Mouse (Mus musculus): ENCODE results near the gene Il34. TPM values are rescaled to one million over a fixed set of nuclear protein-coding genes. Genes with fewer than 3 reads are reported as not detected.

The Il34 gene
- polyA plus RNA-seq, 1 experiment from 2014 or later = 0.44 TPM

GRCm38 (mm10) chr8:110828511-110828910 lies 22.8 kb upstream of the Il34 start:
- Histone ChIP-seq H3K27me3 (no peaks in the 10 kb centered on the region), H3K4me2 (no peak overlapping the region), H3K4me3 (replicated peaks) (no peak overlapping the region), H3K4me1 (replicated peaks) (no peaks in the 10 kb centered on the region), H3K36me3 (peaks cover 98% of the 10 kb centered on the region), H3K9me3 (no peaks in the 10 kb centered on the region), H3K27ac (no peak overlapping the region), H3K9ac (replicated peaks) (no peak overlapping the region)
- no peak for ATAC-seq (ENCODE audit: insufficient number of reproducible peaks, insufficient read depth, low FRiP score, low TSS enrichment, low read depth)
- 83% methylated on average over 3 of the region's 3 CpGs for WGBS

DNA sequence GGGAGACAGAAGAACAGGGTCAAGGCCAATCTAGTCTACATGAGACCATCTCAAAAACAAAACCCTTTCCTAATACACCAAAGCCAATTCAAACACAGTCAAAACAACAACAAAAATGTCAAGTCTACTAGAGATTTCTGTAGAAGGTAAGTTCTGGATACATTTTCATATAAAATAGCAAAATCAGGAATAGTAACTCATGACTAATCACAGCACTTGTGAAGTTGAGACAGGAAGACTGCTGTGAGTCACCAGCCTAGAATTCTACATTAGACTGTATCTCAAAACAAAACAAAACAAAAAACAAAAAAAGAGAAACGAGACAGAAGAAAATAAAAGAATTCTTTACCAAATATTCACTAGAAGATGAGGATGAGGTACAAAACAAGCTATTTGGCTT lies 19.1 kb upstream of the Il34 start:
- Histone ChIP-seq H3K27ac (no peak overlapping the region), H3K9ac (replicated peaks) (no peak overlapping the region), H3K4me2 (no peak overlapping the region), H3K9me3 (no peaks in the 10 kb centered on the region), H3K27me3 (no peaks in the 10 kb centered on the region), H3K4me3 (replicated peaks) (no peak overlapping the region), H3K36me3 (peaks cover 99% of the 10 kb centered on the region), H3K4me1 (replicated peaks) (no peaks in the 10 kb centered on the region)
- WGBS = 93% methylated on average over 1 of the region's 1 CpGs
- no peak for ATAC-seq (ENCODE audit: insufficient number of reproducible peaks, insufficient read depth, low FRiP score, low TSS enrichment, low read depth)

DNA sequence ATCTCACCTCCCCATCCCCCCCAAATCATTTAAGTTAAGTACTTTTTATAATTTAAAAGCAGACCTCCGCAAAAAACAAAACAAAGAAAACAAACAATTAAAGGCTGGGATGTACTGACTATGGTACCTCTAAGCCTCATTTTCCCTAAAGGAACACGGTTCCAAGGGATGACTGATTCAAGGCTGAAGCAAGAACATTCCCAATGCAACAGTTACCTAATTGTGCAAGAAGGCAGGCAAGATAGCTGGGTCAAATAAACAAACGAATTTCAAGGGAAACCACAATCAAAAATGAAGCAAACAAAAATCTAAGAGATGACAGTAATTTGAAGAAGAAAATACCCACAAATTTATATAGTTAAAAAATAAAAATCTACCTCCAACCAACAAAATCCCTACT lies 16.2 kb upstream of the Il34 start:
- Histone ChIP-seq H3K36me3 (peaks cover 99% of the 10 kb centered on the region), H3K4me2 (no peak overlapping the region), H3K27ac (no peak overlapping the region), H3K4me3 (replicated peaks) (no peak overlapping the region), H3K9ac (replicated peaks) (no peak overlapping the region), H3K27me3 (no peaks in the 10 kb centered on the region), H3K4me1 (replicated peaks) (no peaks in the 10 kb centered on the region), H3K9me3 (no peaks in the 10 kb centered on the region)
- no peak for ATAC-seq (ENCODE audit: insufficient number of reproducible peaks, insufficient read depth, low FRiP score, low TSS enrichment, low read depth)
- 84% methylated on average over 3 of the region's 3 CpGs for WGBS

DNA sequence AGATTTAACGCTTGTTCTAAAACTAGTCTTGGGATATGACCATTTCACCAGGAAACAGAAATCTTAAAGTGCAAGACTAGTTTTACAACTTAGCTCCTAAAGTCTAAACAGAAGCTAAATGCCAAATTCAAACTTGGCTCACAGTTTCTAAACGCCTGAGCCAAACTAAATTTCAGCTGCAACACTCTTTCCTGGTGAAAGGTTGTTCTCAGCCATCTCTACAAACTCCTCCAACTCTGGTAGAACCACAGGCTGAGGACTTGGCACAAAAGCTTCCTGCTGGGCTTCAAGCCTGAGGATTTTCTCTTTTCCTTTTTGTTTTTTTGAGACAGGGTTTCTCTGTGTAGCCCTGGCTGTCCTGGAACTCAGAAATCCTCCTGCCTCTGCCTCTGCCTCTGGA lies 14.5 kb upstream of the Il34 start:
- WGBS = 85% methylated on average over 2 of the region's 2 CpGs
- Histone ChIP-seq H3K4me2 (no peak overlapping the region), H3K27me3 (no peaks in the 10 kb centered on the region), H3K27ac (no peak overlapping the region), H3K4me3 (replicated peaks) (no peak overlapping the region), H3K4me1 (replicated peaks) (no peaks in the 10 kb centered on the region), H3K36me3 (peaks cover 99% of the 10 kb centered on the region), H3K9me3 (no peaks in the 10 kb centered on the region), H3K9ac (replicated peaks) (no peak overlapping the region)
- ATAC-seq (ENCODE audit: insufficient number of reproducible peaks, insufficient read depth, low FRiP score, low TSS enrichment, low read depth) = no peak

GRCm38 (mm10) chr8:110818593-110818992 lies 12.9 kb upstream of the Il34 start:
- H3K9ac ChIP-seq (replicated peaks) = no peak overlapping the region
- no peak overlapping the region for H3K27ac ChIP-seq
- 89% methylated on average over 3 of the region's 3 CpGs for WGBS
- ATAC-seq (ENCODE audit: insufficient number of reproducible peaks, insufficient read depth, low FRiP score, low TSS enrichment, low read depth) = no peak
- H3K4me2 ChIP-seq = no peak overlapping the region
- H3K4me3 ChIP-seq (replicated peaks) = no peak overlapping the region
- no peaks in the 10 kb centered on the region for H3K27me3 ChIP-seq
- no peaks in the 10 kb centered on the region for H3K4me1 ChIP-seq (replicated peaks)
- H3K9me3 ChIP-seq = no peaks in the 10 kb centered on the region
- peaks cover 99% of the 10 kb centered on the region for H3K36me3 ChIP-seq

- Histone ChIP-seq H3K4me3 (replicated peaks) (no peak overlapping the region), H3K9me3 (no peaks in the 10 kb centered on the region), H3K36me3 (peaks cover 100% of the 10 kb centered on the region), H3K27ac (no peak overlapping the region), H3K4me2 (no peak overlapping the region), H3K27me3 (no peaks in the 10 kb centered on the region), H3K9ac (replicated peaks) (no peak overlapping the region), H3K4me1 (replicated peaks) (no peaks in the 10 kb centered on the region)
- WGBS = 95% methylated on average over 1 of the region's 1 CpGs
- no peak for ATAC-seq (ENCODE audit: insufficient number of reproducible peaks, insufficient read depth, low FRiP score, low TSS enrichment, low read depth)
Measured at GRCm38 (mm10) chr8:110816990-110817389, 11.3 kb upstream of the Il34 start.

- ATAC-seq (ENCODE audit: insufficient number of reproducible peaks, insufficient read depth, low FRiP score, low TSS enrichment, low read depth) = no peak
- Histone ChIP-seq H3K27ac (no peak overlapping the region), H3K4me2 (no peak overlapping the region), H3K27me3 (no peaks in the 10 kb centered on the region), H3K36me3 (peaks cover 100% of the 10 kb centered on the region), H3K9ac (replicated peaks) (no peak overlapping the region), H3K4me1 (replicated peaks) (no peaks in the 10 kb centered on the region), H3K9me3 (no peaks in the 10 kb centered on the region), H3K4me3 (replicated peaks) (no peak overlapping the region)
- WGBS = 76% methylated on average over 3 of the region's 3 CpGs
Measured at GRCm38 (mm10) chr8:110815308-110815707, 9.6 kb upstream of the Il34 start.

- peaks cover 100% of the 10 kb centered on the region for H3K36me3 ChIP-seq
- no peaks in the 10 kb centered on the region for H3K9me3 ChIP-seq
- no peaks in the 10 kb centered on the region for H3K27me3 ChIP-seq
- no peaks in the 10 kb centered on the region for H3K4me1 ChIP-seq (replicated peaks)
- H3K9ac ChIP-seq (replicated peaks) = no peak overlapping the region
- H3K4me2 ChIP-seq = no peak overlapping the region
- 84% methylated on average over 7 of the region's 7 CpGs for WGBS
- no peak overlapping the region for H3K27ac ChIP-seq
- H3K4me3 ChIP-seq (replicated peaks) = no peak overlapping the region
- ATAC-seq (ENCODE audit: insufficient number of reproducible peaks, insufficient read depth, low FRiP score, low TSS enrichment, low read depth) = no peak
Measured at GRCm38 (mm10) chr8:110813081-110813812, 7.5 kb upstream of the Il34 start.

DNA sequence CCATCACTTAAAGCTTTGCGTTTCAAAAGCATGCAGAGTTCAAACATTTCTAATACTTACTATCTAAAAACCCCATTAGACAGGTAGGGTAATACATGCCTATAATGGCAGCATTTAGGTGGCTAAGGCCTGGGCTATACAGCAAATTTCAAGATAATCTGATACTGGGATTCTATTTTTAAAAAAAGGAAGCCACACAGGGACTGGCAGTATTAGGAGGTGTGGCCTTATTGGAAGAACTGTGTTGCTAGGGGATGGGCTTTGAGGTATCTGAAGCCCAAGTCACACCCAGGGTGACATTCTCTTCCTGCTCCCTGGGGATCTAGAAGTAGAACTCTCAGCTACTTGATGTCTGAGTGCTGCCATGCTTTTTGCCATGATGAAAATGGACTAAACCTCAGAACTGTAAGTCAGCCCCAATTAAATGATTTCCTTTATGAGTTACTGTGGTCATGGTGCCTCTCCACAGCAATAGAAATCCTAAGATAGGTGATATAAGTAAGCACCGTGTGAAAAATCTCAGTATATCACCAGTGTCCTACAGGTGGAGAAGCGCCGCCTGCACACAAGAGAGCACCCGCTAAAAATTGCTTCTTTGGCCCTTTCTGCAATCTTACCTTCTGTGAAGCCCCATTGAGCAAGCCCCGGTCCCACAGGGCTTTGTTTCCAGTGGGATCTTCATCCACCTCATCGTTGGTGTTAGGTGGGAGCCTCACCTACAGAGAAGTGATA lies 6.8 kb upstream of the Il34 start:
- H3K4me2 ChIP-seq = no peak overlapping the region
- no peak overlapping the region for H3K4me3 ChIP-seq (replicated peaks)
- no peak overlapping the region for H3K9ac ChIP-seq (replicated peaks)
- H3K36me3 ChIP-seq = peaks cover 93% of the 10 kb centered on the region
- H3K27ac ChIP-seq = no peak overlapping the region
- H3K27me3 ChIP-seq = no peaks in the 10 kb centered on the region
- H3K4me1 ChIP-seq (replicated peaks) = no peaks in the 10 kb centered on the region
- 96% methylated on average over 7 of the region's 7 CpGs for WGBS
- H3K9me3 ChIP-seq = no peaks in the 10 kb centered on the region
- no peak for ATAC-seq (ENCODE audit: insufficient number of reproducible peaks, insufficient read depth, low FRiP score, low TSS enrichment, low read depth)

DNA sequence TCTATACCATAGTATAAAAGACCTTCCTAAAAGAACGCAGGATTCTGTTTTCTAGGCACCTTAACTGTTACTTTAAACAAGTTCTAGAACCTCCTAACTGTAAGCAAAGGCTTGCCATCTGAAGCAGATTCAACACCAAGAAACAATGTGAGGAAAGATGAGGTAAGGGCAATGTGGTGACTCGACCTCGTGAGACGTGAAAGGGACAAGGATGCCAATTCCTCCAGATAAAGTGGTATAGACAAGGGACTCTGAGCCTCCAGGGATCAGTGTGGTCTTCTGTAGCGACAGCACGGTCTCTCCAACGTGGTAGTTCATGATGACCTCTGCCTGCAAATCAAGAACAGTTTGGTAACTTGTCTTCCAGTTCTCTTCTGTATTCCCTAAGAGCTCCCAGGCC lies 6.1 kb upstream of the Il34 start:
- Histone ChIP-seq H3K4me1 (replicated peaks) (no peaks in the 10 kb centered on the region), H3K4me2 (no peak overlapping the region), H3K9me3 (no peaks in the 10 kb centered on the region), H3K4me3 (replicated peaks) (no peak overlapping the region), H3K27ac (no peak overlapping the region), H3K27me3 (no peaks in the 10 kb centered on the region), H3K36me3 (peaks cover 86% of the 10 kb centered on the region), H3K9ac (replicated peaks) (no peak overlapping the region)
- ATAC-seq (ENCODE audit: insufficient number of reproducible peaks, insufficient read depth, low FRiP score, low TSS enrichment, low read depth) = no peak
- WGBS = 94% methylated on average over 7 of the region's 7 CpGs

DNA sequence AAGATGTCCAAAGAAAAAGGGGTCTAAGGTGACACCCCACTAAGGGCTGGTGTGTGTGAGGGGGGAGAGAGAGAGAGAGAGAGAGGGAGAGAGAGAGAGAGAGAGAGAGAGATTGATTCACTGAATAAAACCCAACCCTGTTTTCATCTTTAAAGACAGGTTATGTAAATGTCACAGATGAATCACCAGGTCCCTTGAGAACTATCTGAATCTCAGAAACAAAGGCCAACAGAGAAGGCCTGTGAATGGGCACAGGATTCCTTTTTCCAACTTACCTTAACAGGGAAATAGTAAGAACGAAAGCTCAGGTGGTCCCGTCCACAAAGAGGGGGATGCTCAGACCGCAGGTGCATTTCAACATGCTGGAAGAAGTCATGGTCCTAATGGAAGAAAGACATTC lies 5.4 kb upstream of the Il34 start:
- Histone ChIP-seq H3K4me2 (no peak overlapping the region), H3K4me3 (replicated peaks) (no peak overlapping the region), H3K4me1 (replicated peaks) (no peaks in the 10 kb centered on the region), H3K9me3 (no peaks in the 10 kb centered on the region), H3K27ac (no peak overlapping the region), H3K36me3 (peaks cover 79% of the 10 kb centered on the region), H3K27me3 (no peaks in the 10 kb centered on the region), H3K9ac (replicated peaks) (no peak overlapping the region)
- 96% methylated on average over 3 of the region's 3 CpGs for whole genome bisulfite sequencing
- ATAC-seq (ENCODE audit: insufficient number of reproducible peaks, insufficient read depth, low FRiP score, low TSS enrichment, low read depth) = no peak
